Mouse (Mus musculus) testis, adult 2 months (tissue): ENCODE measurements around the gene Dock2. TPM values are rescaled to one million over a fixed set of nuclear protein-coding genes. Genes with fewer than 3 reads are reported as not detected.

Experiments used
- H3K27ac ChIP-seq: fragments of 200-500 bp; 2 replicates; pipeline ENCODE4 v1.5.1; 2012; ENCODE audit warnings: low read depth, low read length; ENCODE audit not compliant: control insufficient read depth, insufficient read depth
- H3K27me3 ChIP-seq: fragments of 200-500 bp; 2 replicates; pipeline ENCODE4 v1.6.1; 2012; ENCODE audit warnings: mild to moderate bottlenecking, low read length, moderate library complexity; ENCODE audit not compliant: control insufficient read depth, insufficient read depth
- H3K36me3 ChIP-seq: fragments of 200-500 bp; 2 replicates; pipeline ENCODE4 v1.6.1; 2012; ENCODE audit warnings: mild to moderate bottlenecking, low read length; ENCODE audit not compliant: control insufficient read depth, insufficient read depth
- H3K4me1 ChIP-seq: fragments of 200-500 bp; 2 replicates; pipeline ENCODE4 v1.6.1; 2012; ENCODE audit warnings: low read length; ENCODE audit not compliant: control insufficient read depth, insufficient read depth
- H3K4me3 ChIP-seq: fragments of 200-500 bp; 2 replicates; pipeline ENCODE4 v1.5.1; 2012; ENCODE audit warnings: low read depth, mild to moderate bottlenecking, low read length, moderate library complexity, mixed read lengths; ENCODE audit not compliant: control insufficient read depth
- CTCF ChIP-seq: fragments of 200-500 bp; IDR thresholded peaks from 2 replicates; pipeline ENCODE4 v1.5.1; 2012; ENCODE audit warnings: low read depth, mild to moderate bottlenecking, inconsistent platforms, low read length, moderate library complexity; ENCODE audit not compliant: control insufficient read depth, insufficient read depth, insufficient replicate concordance
- POLR2A ChIP-seq: fragments of 200-500 bp; IDR thresholded peaks from 2 replicates; pipeline ENCODE4 v1.6.1; 2012; ENCODE audit warnings: low read depth, mild to moderate bottlenecking, inconsistent platforms, low read length, moderate library complexity; ENCODE audit not compliant: control insufficient read depth
- polyA plus RNA-seq: library from polyadenylated mRNA; depleted of rRNA; stranded (reverse); fragments of >200 nt; gene quantifications from 2 replicates; pipeline ENCODE4 v1.2.3, GENCODE M21; 2012; rRNA removed

The Dock2 gene
- polyA plus RNA-seq, 1 experiment = 1.7 TPM

DNA sequence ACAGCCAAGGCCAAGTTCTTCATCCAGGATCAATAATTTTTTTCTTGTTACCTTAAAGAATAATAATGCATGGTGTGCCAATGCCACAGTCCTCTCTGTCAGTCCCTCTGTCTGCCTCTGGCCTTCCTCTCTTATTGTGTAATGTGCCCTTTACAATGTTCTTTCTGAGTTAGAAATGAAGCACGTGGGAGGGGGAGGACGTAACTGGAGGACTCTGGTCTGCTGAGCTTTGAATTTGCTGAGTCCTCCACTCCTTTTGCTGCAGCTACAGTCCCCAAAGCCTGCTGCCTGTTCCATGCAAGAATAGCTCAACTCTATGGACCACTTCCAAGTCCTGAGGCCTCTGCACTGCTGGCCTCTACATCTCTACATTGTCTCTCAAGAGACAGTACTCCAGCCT, 599.4 kb downstream of the Dock2 start:
- Histone ChIP-seq H3K27me3 (no peaks in the 10 kb centered on the region), H3K4me3 (no peak overlapping the region), H3K27ac (no peak overlapping the region), H3K36me3 (no peaks in the 10 kb centered on the region), H3K4me1 (no peaks in the 10 kb centered on the region)
- TF ChIP-seq CTCF (no peak), POLR2A (no peak)

DNA sequence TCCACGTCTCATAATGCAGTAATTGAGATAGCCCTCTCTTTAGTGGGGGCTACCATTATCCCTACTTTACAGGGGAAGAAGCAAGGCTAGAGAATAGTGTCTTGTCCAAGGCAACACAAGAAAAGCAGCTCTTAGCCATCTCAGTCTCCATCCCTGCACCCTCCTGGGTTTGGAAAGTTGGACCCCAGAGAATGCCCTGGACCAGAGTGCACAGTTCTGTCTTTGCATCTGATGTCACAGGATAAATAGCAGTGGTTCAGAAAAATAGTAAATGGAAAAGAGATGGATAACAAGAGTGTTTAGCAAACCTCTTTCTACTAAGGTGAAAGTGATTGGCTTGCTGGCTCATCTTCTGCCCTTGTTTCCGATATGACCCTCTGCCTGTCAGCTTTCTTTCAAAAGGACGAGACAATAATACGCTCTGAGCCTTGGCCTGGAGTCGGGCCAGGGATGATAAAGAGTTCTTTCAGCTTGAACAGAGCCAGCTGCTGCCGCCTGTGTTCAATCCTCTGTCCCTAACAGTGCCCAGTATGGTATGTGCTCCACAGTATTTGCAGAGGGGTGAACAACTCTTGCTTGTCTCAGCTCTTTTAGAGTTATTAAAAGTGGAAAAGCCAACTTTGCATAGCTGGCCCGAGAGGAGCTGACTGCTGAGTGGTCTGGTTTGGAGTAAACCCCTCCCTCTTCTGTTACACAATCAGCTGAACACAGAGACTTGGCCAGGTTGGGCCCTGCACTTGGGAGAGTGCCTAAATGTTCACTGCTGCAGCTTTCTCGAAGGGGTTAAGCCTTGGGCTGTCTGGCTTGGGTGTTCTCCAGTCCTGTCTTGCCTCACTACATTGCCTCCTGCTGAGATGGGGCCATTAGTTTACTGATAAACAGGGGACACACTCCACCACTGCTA, 602.2 kb downstream of the Dock2 start:
- Histone ChIP-seq H3K27me3 (no peaks in the 10 kb centered on the region), H3K4me3 (no peak overlapping the region), H3K27ac (no peak overlapping the region), H3K36me3 (no peaks in the 10 kb centered on the region), H3K4me1 (no peaks in the 10 kb centered on the region)
- TF ChIP-seq CTCF (no peak), POLR2A (no peak)

DNA sequence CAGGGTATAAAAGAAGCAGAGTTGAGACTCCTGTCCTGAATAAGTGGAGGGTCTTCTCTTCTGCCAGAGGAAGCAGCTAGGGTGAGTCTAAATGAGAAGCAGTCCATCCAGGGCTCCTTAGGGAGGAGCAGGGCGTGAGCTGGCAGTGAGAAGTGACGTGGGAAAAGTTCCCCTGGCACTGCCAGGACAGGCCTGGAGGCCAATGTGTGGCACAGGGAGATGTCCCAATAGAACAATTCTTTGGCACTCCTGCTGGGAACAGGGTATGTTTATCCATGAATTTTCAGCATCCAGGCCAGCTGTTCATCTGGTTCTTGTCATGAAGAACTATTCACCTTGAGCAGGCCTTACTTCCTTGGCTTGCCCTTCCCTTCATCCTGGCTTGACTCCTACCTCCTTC, 604.9 kb downstream of the Dock2 start:
- Histone ChIP-seq H3K36me3 (no peaks in the 10 kb centered on the region), H3K4me3 (no peak overlapping the region), H3K27me3 (no peaks in the 10 kb centered on the region), H3K4me1 (no peaks in the 10 kb centered on the region), H3K27ac (no peak overlapping the region)
- TF ChIP-seq CTCF (no peak), POLR2A (no peak)

Other genes with a start within 250 kb of the Dock2 start
- 3.8 and 4.1 TPM in 2 replicates for gene Spdl1, start 49.7 kb upstream of the Dock2 start, polyA plus RNA-seq